Mouse (Mus musculus) frontal cortex, adult (tissue): ENCODE results near the gene Emcn.

ENCODE experiments used
- ATAC-seq: cut with Nextera tagmentation; 2 replicates; pipeline ENCODE4 v1.9.2; 2017; ENCODE audit warnings: mild to moderate bottlenecking, moderate library complexity, mixed read lengths; ENCODE audit not compliant: low TSS enrichment

The Emcn gene

GRCm38 (mm10) chr3:137415451-137416086, 74.7 kb downstream of the Emcn start:
- peak; percentile 93 for ATAC-seq

- peak; percentile 66 for ATAC-seq
Observed at GRCm38 (mm10) chr3:137418636-137419035, 77.8 kb downstream of the Emcn start.

- peak; percentile 65 for ATAC-seq
Observed at GRCm38 (mm10) chr3:137429516-137429915, 88.6 kb downstream of the Emcn start.

- ATAC-seq: peak; percentile 91
Observed at GRCm38 (mm10) chr3:137464902-137465629, 124.2 kb downstream of the Emcn start.

GRCm38 (mm10) chr3:137465953-137466352, 125.1 kb downstream of the Emcn start:
- no peak for ATAC-seq

- no peak for ATAC-seq
Observed at GRCm38 (mm10) chr3:137466766-137467165, 125.9 kb downstream of the Emcn start.

GRCm38 (mm10) chr3:137467386-137467785, 126.5 kb downstream of the Emcn start:
- ATAC-seq: no peak

GRCm38 (mm10) chr3:137472145-137472544, 131.3 kb downstream of the Emcn start:
- ATAC-seq: no peak

GRCm38 (mm10) chr3:137479761-137480339, 139.0 kb downstream of the Emcn start:
- peak; percentile 57 for ATAC-seq

GRCm38 (mm10) chr3:137481157-137481556, 140.3 kb downstream of the Emcn start:
- peak; percentile 72 for ATAC-seq
